Mouse (Mus musculus) cortical plate, adult 2 months (tissue): ENCODE data around the gene Gm49355. TPM values are rescaled to one million over a fixed set of nuclear protein-coding genes. Genes with fewer than 3 reads are reported as not detected.
"Not testable (repeated sequence)": the region's sequence is repeated elsewhere in the genome, so short reads cannot be mapped to it uniquely, and the experiment has no call there.

Experiments used
- H3K27ac ChIP-seq: fragments of 200-500 bp; 2 replicates; pipeline ENCODE4 v1.5.1; 2012; ENCODE audit warnings: low read length, control low read depth, inconsistent platforms; ENCODE audit not compliant: insufficient read depth
- H3K4me1 ChIP-seq: fragments of 200-500 bp; 2 replicates; pipeline ENCODE4 v1.6.1; 2011; ENCODE audit warnings: low read length; ENCODE audit not compliant: control insufficient read depth, insufficient read depth
- H3K4me3 ChIP-seq: fragments of 200-500 bp; 2 replicates; pipeline ENCODE4 v1.5.1; 2011; ENCODE audit warnings: mild to moderate bottlenecking, low read length, control low read depth; ENCODE audit not compliant: insufficient read depth
- CTCF ChIP-seq: fragments of 200-500 bp; IDR thresholded peaks from 2 replicates; pipeline ENCODE4 v1.5.1; 2011; ENCODE audit warnings: mild to moderate bottlenecking, control low read depth, low read length; ENCODE audit not compliant: insufficient read depth; ENCODE audit errors: extremely low read depth
- POLR2A ChIP-seq: fragments of 200-500 bp; IDR thresholded peaks from 2 replicates; pipeline ENCODE4 v1.6.1; 2011; ENCODE audit warnings: mild to moderate bottlenecking, low read length, control low read depth; ENCODE audit not compliant: insufficient read depth; ENCODE audit errors: extremely low read depth
- polyA plus RNA-seq: library from polyadenylated mRNA; depleted of rRNA; stranded (reverse); fragments of >200 nt; gene quantifications from 2 replicates; pipeline ENCODE4 v1.2.3, GENCODE M21; 2012; rRNA removed

Gene Gm49355
- 0.30 and 0.31 TPM in 2 replicates for polyA plus RNA-seq

DNA sequence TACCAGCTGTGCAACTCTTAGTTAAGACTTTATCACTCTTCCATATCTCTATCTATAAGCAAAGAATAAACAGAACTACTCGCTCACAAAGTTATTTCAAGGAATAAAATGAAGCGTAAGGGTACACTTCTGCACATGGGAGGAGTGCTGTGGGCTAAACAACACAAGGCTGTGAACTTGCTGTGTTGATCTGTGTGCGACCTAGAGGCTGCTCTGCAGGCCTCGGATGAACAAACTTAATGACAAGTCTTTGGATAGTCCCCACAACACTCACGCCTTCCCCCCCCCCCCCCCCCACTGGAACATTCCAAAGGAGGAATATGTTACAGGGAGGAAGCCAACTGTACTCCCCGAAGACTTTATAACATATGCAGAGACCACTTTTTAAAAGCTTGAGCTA is at the start of gene Gm49355:
Gene Gm49355, plus strand, starts transcription at position 336 of the 400 bp plus-strand sequence.
- TF ChIP-seq CTCF = no peak
- no peak for TF ChIP-seq POLR2A
- H3K4me1 ChIP-seq = 0 out of 2 replicates have a peak, but pooled peaks cover 2% of the 10 kb centered on the region
- peak within 1 kb of the TSS; percentile 52 for H3K27ac ChIP-seq
- H3K4me3 ChIP-seq = peak within 1 kb of the TSS; percentile 61

DNA sequence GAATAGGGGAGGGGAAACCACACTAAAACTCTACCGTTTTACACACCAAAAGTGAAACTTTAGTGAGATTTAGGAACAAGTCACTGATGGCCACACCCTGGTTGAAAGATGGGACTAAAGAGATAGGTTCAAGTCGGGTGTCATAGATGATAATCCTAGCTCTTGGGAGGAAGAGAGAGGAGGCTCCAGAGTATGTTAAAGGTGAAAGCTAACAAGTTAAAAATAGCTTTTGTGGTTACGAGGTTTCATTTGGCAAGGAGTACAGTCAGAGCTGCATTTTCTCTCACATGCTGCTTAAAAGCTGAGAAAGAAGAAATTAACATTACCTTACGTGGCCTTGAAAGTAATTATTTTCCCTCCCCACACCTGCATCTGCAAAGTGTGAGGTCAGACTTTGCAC is 40.0 kb upstream of the Gm49355 start:
- TF ChIP-seq CTCF = no peak
- TF ChIP-seq POLR2A = no peak
- Histone ChIP-seq H3K27ac (no peak overlapping the region), H3K4me3 (no peak overlapping the region), H3K4me1 (no peaks in the 10 kb centered on the region)

DNA sequence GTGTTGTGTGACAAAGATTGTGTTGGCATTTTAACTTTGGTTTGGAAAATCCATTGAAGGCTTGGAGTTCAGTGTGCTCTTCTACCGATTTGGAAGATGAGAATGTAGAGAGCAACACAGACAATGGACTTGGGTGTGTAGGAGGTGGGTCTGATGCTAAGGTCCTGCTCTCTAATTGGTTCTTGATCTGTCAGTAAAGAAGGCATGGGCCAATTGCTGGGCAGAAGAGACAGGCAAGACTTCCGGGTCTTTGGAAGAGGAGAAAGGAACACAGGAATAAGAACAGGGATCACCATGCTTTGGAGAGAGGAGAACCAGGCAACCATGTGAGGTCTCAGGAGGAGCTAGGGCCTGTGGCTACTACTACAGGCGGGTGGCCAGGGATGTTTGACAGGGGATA is 7.7 kb upstream of the Gm49355 start:
- no peak overlapping the region for H3K27ac ChIP-seq
- no peaks in the 10 kb centered on the region for H3K4me1 ChIP-seq
- no peak for TF ChIP-seq CTCF
- TF ChIP-seq POLR2A = no peak
- H3K4me3 ChIP-seq = no peak overlapping the region

DNA sequence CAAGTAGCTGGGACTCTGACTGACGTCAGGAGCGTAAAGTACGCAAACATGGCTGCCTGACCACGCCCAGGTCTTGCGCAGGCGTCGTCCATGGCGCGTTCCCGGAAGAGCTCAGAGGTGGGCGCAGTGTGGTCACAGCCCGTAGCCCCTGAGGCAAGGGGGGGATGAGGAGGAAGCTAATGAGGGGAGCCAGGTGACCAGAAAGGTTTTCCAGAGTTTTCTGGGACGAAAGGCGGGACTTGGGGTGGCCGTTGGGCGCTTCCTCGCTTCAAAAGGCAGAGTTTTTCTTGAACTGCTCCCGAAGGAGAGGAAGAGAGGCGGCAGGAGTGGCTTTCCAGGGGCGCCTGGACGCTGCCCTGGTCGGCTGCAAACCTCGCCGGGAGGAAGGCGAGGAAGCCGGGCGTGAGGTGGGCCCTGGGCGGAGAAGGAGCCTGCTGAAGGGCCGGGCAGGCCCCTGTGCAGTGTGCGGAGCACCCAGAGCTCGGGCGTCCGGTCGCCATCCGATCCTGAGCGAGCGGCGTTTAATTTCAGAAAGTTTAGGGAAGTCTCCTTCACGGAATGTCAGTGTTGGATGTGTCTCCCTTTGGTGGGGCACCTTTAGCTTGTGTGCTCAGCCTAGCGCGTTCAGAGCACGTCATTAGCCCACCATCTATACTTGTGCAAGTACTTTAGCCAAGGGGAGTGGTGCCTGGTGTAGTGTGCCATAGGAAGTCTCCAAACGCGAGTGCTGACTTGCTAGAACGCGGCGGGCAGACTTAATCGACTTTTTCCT is 551 bp downstream of the Gm49355 start, which contains the start of gene 3830406C13Rik:
Gene 3830406C13Rik, plus strand, starts transcription at position 33 of the 772 bp plus-strand sequence.
- TF ChIP-seq POLR2A = peak; percentile 80
- no peak for TF ChIP-seq CTCF
- peak within 1 kb of the TSS; percentile 61 for H3K4me3 ChIP-seq

DNA sequence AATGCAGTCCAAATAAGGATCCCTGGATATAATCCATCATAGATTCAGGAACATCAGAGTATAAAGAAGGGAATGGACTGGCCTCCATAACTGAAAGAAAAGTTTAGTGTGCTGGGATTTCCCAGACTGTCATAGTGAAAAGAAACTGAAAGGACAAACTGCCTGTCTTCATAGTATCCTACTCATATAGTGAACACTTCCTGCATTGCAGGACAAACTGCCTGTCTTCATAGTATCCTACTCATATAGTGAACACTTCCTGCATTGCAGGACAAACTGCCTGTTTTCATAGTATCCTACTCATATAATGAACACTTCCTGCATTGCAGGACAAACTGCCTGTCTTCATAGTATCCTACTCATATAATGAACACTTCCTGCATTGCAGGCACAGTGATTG is 6.0 kb downstream of the Gm49355 start:
- not testable (repeated sequence) for H3K27ac ChIP-seq, H3K4me3 ChIP-seq, H3K4me1 ChIP-seq

More for the DNA sequence above, 551 bp downstream of the Gm49355 start, which contains the start of gene 3830406C13Rik:
- 0 out of 2 replicates have a peak, but pooled peaks cover 2% of the 10 kb centered on the region for H3K4me1 ChIP-seq
- H3K27ac ChIP-seq = peak within 1 kb of the TSS; percentile 52

DNA sequence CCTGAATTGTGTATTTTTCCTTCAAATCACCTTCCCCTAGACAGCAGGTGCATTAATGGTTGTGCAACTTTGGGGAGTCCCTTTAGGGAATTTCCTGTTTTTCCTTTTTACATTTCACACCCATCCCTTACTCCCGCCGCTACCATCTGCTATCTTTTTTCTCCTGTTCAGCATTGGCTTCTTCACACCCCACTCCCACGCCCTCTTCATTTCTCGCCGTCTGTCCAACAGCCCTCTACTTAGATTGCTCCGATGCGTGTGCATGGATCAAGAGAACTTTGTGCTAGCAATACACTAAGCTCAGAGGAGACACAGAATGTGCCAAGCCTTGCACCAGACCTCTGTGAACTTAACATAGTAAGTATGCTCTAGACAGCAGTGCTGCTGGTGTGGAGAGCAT is 12.6 kb downstream of the Gm49355 start:
- Histone ChIP-seq H3K4me1 (no peaks in the 10 kb centered on the region), H3K4me3 (no peak overlapping the region), H3K27ac (no peak overlapping the region)
- no peak for TF ChIP-seq POLR2A

DNA sequence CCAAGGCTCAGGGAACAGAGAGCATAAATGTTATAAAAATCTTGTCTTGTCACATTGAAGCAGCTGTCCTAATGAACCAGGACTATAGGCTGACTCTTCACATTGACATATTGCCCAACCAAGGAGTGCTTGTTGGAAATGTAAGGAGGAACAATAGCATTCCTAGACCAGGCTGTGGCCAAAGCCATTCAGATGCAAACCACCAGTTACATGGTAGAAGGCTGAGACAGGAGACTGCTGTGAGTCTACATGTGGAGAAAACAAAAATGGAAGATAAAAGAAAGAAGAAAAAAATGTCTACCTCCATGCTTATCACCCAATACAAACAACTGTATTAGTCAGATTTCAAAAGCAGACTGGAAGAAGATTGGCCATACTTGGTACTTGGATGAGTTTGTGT is 15.4 kb downstream of the Gm49355 start:
- Histone ChIP-seq H3K27ac (no peak overlapping the region), H3K4me1 (no peaks in the 10 kb centered on the region), H3K4me3 (no peak overlapping the region)
- TF ChIP-seq POLR2A = no peak
- no peak for TF ChIP-seq CTCF

DNA sequence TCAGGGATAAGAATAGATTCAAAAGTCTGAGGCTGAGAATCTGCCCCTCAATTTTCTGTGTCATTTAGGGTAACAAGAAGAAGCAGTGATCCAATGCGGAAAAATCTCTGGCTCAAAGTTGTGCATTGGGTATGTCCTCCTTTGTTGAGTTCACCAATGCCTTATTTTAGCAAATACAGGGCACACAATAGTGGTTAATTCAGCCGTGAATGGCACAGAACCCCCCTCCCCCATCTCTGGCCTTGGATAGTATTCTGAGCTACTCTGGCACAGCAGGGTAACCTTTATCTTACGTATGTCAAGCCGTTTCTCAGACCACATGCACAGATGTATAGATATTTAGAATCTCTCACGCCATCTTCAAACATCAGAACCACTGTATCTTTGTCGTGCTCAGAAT is 15.9 kb downstream of the Gm49355 start:
- Histone ChIP-seq H3K4me3 (no peak overlapping the region), H3K4me1 (no peaks in the 10 kb centered on the region), H3K27ac (no peak overlapping the region)
- TF ChIP-seq CTCF = no peak
- TF ChIP-seq POLR2A = no peak

DNA sequence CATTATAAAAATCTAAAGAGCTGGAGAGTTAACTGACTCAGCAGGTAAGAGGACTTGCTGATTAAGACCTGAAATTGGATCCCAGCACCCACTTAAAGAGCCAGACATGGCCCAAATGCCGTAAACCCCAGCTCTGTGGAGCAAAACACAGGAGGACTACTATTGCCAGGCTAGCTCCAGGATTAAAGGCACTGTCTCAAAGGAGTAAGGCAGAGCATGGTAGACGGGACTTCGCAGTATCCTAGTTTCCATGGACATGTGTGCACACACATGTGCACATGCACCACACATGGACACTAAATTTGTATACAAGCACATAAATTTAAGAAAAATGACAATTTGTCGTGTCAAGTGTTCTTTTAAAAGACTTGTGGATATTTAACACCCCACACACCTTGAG is 16.5 kb downstream of the Gm49355 start:
- Histone ChIP-seq H3K27ac (no peak overlapping the region), H3K4me1 (no peaks in the 10 kb centered on the region), H3K4me3 (no peak overlapping the region)
- TF ChIP-seq CTCF (no peak), POLR2A (no peak)

DNA sequence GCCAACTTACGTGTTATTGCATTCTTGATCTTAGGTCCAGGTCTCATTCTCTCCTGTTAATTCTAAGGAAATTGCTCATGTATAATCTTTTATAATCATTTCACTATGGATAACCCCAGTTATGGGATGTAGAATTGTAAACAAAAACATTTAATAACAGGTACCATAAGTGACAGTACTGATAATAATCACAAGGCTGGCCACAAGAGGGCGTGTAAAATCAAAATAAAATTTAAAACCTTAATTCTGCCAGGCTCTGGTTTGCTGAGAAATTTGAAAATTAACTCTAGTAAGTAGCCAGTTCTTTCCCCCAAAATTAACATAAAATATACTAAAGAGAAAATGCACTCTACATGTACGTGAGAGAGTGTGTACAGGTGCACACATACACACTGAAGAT is 16.9 kb downstream of the Gm49355 start:
- TF ChIP-seq POLR2A (no peak), CTCF (no peak)
- Histone ChIP-seq H3K4me1 (no peaks in the 10 kb centered on the region), H3K27ac (no peak overlapping the region), H3K4me3 (no peak overlapping the region)

DNA sequence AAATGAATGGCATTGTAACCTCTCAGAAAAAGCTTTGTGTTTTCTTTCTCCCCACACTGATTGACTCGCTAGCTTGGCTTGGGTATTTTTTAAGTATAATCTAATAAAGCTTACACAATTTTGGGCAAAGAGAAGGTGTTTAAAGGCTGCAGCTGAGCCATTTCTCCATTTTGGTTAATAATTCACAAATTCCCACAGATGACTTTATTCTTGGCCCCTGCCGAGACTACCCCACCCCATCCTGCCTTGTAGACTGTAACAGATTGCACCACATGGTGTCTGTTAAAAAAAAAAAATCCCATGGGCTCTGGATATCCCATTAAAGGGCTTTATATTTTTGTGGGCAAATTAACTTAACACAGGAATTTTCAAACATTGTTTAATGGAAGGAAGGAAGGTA is 19.3 kb downstream of the Gm49355 start:
- no peak for TF ChIP-seq POLR2A
- no peak for TF ChIP-seq CTCF
- H3K4me3 ChIP-seq = no peak overlapping the region
- H3K4me1 ChIP-seq = no peaks in the 10 kb centered on the region
- H3K27ac ChIP-seq = no peak overlapping the region
